Mouse (Mus musculus) retina, adult 2 months (tissue): ENCODE measurements around the gene Slc30a7.
"Not testable (repeated sequence)": the region's sequence is repeated elsewhere in the genome, so short reads cannot be mapped to it uniquely, and the experiment has no call there.

Experiments
- DNase-seq: peaks from one replicate; pipeline ENCODE4 v3.0.0-alpha.2; 2012; ENCODE audit warnings: low read depth, low spot score

Slc30a7 gene

DNA sequence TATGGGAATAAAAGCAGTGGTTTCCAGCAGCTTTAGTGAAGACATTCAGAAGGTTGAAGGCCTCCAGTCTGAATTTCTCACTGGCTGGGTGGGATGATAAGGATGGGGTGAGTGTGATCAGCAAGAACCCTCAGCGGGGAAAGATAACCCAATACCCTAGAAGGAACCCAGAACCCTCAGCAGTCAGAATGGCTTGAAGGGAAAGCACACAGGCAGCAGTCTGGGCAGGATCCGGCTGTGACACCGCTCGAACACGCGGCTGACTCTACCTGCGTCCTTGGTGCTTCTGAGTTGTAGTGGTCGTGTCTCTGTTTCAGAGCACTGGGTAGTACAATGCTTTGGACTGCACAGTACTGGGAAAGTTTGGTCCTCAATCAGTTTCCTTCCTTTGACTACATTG, 60.9 kb downstream of the Slc30a7 start:
- no peak for DNase-seq

DNA sequence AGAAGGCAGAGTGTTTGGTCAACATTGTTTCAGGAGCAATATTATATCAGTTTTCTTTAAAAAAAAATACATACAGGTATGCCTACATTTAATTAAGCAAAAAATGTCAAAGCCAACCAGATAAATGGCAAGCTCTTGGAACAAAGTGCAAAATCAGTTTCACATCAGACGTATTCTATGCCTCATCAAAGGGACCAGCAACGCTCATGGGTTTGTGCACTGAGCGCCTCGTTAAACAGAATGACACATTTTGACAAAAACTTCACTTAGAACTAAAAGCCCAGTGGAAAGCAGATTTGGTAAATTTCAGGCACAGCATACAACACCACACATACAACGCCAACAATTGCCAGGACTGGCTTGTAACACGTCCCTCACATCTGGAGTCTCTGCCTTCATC, 62.8 kb downstream of the Slc30a7 start:
- DNase-seq, result no peak

DNA sequence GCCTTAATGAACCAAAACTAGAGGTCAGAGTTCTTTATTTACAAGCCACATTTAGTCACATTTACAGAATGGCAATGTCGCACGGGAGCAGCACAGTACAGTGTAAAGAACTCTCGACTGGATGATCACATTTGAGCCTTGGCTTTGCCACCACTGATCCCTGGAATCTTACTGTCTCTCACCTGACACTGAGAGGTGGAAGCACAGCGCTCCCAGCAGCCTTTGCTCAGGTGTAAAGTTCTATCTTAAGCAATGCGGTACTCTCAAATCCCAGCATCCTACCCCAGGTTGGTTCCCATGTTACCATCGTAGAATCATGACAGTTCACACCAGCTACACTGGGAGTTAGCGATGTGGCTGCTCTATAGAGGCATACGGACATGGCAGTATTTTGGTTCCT, 65.7 kb downstream of the Slc30a7 start:
- no peak for DNase-seq

DNA sequence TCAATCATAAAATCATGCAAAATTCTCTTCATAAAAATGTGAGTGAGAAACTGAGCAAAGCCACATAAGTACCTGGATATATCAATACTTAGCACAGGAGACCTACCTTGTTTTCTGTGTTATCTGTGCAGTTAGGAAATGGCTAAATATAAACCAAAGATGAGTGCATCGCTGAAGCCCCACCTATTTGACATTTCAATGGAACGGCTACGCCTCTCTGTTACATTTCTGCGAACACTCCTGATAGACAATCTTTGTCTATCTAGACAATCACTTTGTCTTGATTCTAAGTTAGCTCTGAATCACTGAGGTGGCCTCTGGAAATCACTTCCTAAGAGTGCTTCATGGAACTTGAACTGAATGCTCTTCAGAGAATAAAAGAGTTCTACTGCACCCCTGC, 66.7 kb downstream of the Slc30a7 start:
- no peak for DNase-seq

DNA sequence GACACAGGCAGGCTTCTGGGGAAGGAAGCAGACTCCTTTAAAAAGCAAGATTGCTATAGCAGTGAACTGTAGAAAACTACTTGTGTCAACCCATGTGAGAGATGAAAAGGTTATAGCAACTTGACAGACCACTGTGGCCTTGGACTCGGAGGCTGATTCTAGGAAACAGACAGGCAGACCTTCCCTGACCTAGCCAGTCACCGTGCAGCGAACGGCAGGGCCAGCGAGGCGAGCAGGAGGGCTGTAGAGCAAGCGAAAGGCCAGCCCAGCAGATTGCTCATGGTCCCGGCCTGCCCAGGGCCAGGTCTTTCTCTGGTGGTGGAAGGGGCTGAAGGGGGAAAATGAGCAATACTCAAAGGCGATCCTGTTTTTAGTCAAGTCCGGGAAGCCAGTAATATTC, 69.4 kb downstream of the Slc30a7 start:
- no peak for DNase-seq

DNA sequence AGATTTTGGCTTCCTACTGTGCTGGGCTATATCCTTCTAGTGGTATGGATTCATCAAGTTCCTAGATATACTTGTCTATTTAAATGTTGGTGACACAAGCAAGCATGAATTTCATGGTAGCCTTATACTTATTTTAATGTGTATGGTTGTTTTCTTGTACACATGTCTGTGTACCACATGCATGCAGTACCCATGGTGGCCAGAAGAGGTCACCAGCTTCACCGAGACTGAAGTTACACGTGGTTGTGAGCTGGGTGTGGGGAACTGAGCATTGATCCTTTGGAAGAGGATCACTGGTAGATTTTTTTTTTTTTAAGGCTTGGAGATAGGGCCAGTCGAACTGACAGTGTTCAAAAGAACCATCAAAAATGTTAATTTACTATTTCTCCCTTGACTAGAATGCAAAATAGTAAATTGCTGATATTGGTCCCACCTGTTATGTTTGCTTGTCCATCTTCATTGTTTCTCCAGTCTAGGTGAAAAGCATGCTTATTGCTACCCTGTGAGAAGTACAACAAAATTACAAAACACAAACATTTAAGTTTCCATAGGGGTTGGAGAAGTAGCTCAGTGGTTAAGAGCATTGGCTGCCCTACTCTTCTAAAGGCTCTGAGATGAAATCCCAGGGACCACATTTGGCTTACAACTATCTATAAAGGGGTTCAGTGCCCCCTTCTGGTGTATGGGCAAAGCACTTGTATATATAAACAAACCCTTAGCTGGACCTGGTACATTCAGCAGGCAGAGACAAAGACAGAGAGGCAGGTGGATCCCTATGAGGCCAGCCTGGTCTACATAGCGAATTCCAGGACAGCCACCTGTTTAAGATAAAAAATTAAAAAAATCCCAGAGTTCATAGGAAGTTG, 70.2 kb downstream of the Slc30a7 start:
- DNase-seq, result no peak

DNA sequence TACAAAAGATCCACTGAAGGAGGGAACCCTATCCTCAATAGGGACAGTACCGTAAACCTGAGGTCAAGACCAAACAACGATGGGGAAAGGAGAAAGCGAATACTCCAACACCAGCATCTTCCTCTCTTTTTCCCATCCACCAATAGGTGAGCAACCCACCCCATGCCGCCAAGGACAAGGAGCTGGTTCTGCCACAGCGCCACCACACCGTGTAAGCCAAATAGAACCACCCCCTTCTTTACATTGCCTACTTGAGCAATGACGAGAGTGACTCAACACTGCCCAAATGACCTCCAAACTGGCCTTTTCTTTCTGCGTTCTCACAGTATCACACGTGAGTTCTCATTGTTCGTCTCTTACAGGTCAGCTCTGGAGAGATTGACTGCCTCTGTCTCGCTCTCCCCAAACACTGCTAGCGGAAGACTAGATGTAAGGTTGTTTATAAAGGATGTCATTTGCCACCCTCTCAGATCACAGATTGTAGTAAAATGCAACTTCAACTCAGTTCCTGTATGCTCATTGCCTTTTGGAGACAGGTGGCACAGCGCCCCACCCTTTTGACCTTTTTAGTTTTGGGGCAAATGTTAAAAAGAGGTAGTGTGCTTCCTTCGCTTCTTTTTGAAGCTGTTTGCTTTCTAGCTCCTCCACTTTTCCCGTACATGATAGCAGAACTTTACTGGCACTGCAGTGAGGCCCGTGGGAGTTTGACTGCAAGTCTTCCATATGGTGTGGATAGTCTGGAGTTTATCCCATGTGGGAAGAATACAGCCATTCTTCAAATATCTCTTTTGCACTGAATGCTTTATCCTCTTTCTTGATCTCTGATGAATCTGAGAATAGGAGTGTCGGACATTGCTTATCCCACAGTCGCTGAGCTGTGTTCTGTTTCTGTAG, 73.7 kb downstream of the Slc30a7 start:
- DNase-seq, result no peak

DNA sequence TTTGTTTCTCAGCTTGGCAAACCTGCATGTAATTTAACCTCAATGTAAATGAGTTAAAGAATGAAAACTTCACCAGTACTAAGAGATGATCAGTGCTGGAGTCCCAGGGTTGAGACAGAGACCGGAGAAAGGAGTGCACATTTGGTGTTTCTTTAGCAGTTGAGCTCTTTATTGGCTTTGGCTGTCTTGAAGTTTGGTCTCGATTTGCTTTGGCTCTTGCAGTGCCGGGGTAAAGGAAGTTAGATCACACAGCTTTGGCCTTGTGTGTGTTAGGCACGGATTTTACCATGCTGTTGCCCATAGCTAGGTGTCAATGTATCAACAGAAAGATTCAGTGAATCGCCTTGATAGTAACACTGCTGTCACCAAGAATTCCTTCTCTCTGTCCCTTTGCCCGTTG, 75.5 kb downstream of the Slc30a7 start:
- DNase-seq, result no peak

DNA sequence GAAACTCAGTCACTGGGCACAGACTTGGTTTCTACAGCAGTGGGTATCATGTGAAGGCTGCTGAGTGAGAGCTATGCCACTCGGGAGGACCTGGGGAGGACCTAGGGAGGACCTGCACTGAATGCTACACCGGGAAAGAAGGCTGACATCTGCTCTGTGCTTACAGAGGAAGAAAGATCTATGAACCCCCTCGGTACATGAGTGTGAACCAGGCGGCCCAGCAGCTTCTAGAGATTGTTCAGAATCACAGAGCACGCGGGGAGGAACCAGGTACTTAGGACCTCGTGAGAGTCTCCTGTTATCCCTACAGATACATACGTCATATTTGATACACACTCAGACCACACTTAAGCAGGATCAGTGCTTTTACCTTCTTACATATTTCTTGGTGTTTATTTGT, 80.7 kb downstream of the Slc30a7 start:
- DNase-seq, result no peak

DNA sequence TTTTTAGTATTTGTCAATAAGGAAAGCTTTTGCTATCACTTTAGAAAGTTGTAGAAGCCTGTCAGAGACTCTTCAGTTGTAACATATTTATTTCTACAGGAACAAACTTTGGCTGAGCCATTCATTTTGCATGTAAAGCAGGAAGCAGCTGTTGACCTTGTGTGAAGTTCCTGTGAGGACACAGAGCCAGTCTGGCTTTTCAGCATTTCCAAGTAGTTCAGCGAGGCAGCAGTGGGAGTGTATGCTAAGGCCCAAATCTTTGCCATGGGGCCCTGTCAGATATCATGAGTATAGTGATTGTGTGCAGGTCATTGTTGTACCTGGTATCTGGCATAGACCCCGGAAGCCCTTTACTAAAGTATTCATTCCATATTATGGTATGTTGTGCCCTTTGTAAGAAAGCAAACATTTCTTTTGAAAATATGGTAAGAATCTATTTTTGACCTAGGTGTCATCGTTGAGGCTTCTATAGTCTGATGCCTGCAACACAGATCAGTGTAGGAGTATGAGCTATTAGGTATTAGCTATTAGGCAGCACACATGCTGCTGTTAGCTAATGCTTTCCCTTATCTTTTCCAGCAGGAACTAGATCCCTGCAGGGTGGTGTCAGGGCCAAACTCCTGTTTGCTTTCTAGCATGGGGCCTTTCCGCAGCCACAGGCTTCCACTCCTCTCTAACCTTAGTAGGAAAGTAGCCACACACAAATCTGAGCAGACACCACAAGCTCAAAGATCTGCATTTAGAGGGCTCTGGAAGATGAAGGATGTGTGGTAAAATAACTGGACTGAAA, 82.6 kb downstream of the Slc30a7 start:
- DNase-seq, result no peak

DNA sequence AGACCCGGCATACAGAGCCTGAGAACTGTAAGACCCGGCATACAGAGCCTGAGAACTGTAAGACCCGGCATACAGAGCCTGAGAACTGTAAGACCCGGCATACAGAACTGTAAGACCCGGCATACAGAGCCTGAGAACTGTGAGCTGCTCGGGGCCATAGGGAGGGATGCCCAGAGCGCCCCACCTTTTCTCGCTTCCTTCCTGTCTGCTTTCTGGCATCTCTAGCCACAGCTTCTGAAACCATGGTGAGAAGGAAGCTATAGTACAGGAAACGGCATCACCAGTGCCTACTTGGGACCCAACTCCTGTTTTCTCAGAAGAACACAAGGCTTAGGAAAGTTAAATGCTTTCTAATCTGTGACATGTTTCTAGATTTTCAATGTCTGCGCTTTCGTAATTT, 99.8 kb downstream of the Slc30a7 start:
- not testable (repeated sequence) for DNase-seq

DNA sequence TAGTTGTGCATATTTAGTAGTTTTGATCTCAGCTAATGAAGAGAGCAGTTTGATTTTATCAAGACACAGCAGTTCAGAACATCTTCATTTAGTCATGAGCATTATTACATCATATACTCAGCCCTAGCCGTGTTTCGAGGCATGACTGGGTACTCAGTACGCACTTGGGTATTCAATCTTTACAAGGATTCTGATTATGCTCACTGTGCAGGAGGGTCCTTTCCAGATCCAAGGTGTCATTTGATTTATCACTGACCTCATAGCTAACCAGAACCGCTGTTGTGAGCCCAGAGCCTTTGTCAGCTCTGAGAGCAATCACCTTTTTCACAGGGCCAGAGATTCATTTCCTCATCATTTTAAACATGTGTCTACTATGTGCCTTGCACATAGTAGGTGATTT, 101.6 kb downstream of the Slc30a7 start:
- DNase-seq, result no peak

DNA sequence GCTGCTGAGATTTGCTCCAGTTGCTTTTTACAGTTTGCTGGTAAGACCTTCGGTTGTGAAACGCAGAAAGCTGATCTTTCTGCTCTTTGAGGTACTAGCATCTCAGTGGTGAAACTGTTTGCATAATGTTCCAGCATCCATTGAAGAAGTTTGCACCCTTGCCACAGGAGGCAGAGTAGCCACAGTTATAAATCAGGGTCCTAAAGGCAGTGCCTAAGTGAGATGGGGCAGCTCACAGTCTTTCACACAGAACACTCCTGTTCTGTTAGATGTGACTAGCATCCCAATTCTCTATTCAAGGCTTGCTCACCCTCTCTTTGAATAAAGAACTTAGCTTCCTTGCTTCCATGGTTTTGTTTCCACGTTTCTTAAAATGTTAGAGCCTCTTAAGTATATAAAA, 102.1 kb downstream of the Slc30a7 start:
- DNase-seq, result no peak

DNA sequence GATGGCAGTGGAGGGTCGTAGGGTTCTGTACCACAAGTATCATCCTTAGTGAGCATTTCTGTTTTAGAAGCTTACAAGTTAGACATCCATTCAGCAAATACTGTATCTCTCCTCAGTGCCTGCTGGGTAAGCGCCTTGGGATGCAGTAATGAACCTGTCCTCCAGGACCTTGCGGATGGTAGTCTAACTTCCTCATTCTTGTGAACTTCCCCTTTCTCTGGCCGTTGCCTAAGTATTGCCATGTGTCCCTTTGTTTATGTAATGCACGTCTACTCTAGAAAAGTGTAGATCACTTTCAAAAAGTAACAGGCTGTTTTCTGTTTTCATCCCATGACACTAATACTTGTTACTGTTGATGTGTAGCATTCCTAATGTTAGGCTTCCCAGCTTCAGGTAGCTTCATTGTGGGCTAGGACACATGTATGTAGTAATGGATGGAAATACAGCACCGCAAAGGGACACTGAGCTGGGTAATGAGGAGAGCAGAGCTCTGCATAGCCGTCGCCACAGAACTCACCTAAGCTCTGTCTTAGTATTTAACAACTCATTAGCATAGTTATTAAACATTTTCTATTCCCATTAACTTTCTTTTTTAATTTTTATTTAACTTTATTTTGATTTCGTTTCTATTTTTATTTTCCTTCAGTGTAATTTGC, 104.8 kb downstream of the Slc30a7 start:
- DNase-seq, result no peak

DNA sequence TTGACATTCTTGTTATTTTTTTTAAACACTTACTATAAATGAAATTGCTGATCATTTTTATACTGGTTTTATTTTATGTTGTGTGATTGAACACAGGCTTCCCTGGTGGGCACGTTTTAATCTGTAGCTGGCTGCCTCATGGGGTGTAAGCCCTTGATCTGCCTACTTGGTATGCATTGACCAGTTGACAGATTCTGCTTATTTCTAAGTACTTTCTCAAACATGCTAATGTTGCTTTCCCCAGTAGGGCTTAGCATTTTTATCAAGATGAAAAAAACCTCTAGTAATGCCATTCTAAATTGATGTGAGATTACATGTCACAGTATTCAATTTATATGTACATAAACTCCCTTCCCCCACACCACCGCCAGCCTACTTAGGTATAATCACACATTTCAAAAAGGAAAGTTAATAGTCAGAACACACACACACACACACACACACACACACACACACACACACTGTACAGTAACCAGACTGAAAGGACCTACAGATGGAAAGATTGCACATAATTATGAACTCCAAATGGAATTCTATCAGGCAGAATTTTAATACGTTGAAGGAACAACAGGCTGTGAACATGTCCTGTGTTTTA, 108.8 kb downstream of the Slc30a7 start:
- no peak for DNase-seq

DNA sequence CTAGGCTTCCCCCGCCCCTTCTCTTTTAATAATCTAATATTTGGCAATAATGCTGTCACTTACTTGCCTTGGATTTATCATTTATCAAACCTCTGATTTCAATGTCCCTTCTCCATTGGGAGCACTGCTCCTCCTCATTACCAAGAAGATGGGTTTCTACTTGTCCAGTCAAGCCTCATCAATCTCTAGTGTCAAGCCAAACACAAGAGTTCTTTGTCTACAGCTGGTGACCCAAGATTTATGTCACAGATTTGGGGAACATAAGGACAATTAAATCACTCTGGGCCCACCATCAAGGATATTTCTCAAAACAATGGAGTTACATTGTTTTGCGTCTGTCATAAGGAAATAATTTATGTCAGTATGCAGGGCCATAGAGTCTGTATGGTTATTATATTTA, 114.0 kb downstream of the Slc30a7 start:
- DNase-seq, result no peak

DNA sequence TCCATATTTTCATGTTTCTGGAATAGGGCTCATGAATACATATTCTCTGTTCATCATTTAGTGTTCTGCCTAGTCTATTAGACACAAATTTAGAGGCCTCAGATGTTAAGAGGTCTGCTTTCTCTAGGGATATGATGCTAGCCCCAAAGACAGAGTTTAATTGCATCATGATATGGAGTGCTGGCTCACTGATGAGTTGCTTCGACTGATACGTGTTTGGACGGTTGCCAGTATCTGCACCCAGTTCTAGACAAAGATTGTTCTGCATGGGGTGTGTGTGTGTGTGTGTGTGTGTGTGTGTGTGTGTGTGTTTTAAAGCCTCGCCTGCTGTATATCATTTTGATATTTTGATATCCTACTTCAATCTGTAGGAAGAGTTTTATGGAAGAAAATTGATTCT, 114.9 kb downstream of the Slc30a7 start:
- DNase-seq, result no peak
